ENCODE assay signal across 8 mouse cellular contexts in the genomic region with DNA sequence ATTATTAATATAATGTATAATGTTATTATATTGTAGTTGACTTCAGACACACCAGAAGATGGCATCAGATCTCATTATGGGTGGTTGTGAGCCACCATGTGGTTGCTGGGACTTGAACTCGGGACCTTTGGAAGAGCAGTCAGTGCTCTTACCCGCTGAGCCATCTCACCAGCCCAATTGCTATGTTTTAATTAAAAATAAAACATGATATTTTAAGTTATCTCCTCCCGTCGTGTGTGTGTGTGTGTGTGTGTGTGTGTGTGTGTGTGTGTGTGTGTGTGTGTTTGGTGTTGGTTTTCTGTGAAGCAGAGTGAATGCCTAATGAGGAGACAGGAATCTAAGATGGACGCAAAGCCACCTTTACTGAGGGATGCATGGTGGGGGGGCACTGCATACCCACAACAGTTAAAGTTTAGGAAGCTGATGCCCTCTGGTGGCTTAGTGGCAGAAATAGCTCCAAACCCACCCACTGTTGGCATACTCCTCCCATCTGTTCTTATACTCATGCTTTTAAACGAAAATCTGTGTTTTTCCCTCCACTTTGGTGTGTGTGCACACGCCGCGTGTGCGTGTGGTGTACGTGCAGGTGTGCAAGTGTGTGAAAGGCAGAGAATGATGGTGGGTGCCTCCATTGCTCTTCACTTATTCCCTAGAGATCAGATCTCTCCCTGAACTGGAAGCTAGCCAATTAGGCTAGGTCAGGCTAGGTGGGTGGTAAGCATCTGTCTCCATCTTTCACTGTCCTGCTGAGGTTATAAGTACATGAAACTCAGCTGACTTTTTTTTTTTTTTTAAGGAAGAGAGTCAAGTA. TPM values are rescaled to one million over a fixed set of nuclear protein-coding genes. Genes with fewer than 3 reads are reported as not detected.
DNase-seq lines count a peak whose midpoint lies in the region; ATAC-seq and TF ChIP-seq lines count a peak whose summit lies in the region.

No protein-coding gene starts in this region.

- H3K9ac ChIP-seq in hindbrain, embryonic 12.5 days = no peak overlapping the region
- no peak overlapping the region for H3K9ac ChIP-seq in lung, postnatal 0 days (replicated peaks; ENCODE audit: low read depth)

- TF ChIP-seq EP300 in lung, postnatal 0 days (IDR thresholded peaks at IDR 0.05) = peak; percentile 48

- peak; percentile 67 for ATAC-seq in hindbrain, embryonic 12.5 days (ENCODE audit: low FRiP score)
- ATAC-seq in lung, postnatal 0 days = peak; percentile 85

- peak; percentile 72 for DNase-seq in MN1 (ENCODE audit: low spot score)
- DNase-seq in cerebellum, adult 8-10 months = peak; percentile 82
- DNase-seq in forelimb bud, embryonic 11.5 days (ENCODE audit: low read depth, low spot score) = peak; percentile 83
- peak; percentile 77 for DNase-seq in layer of hippocampus, adult 9-10 months (ENCODE audit: low spot score)
- DNase-seq in lung, postnatal 0 days (ENCODE audit: low spot score) = peak; percentile 95
- DNase-seq in ovary, postnatal 36 days (ENCODE audit: low spot score) = peak; percentile 56
- DNase-seq in thymus, postnatal 36 days = peak; percentile 69 to 75

- H3K27me3 ChIP-seq in hindbrain, embryonic 12.5 days = no peaks in the 10 kb centered on the region
- H3K27me3 ChIP-seq in lung, postnatal 0 days (replicated peaks; ENCODE audit: insufficient read depth, low read length) = no peaks in the 10 kb centered on the region

- H3K9me3 ChIP-seq in hindbrain, embryonic 12.5 days (replicated peaks) = no peaks in the 10 kb centered on the region
- H3K9me3 ChIP-seq in lung, postnatal 0 days (ENCODE audit: low read length) = no peaks in the 10 kb centered on the region

- WGBS in hindbrain, embryonic 12.5 days = 29% methylated on average over 11 of the region's 11 CpGs
- 33% methylated on average over 11 of the region's 11 CpGs for WGBS in lung, postnatal 0 days

- no peaks in the 10 kb centered on the region for H3K36me3 ChIP-seq in hindbrain, embryonic 12.5 days
- no peaks in the 10 kb centered on the region for H3K36me3 ChIP-seq in lung, postnatal 0 days (ENCODE audit: insufficient read depth, low read length)

- H3K4me2 ChIP-seq in hindbrain, embryonic 12.5 days (replicated peaks) = no peak overlapping the region; the same call in 1 of the 2 replicates
- H3K4me2 ChIP-seq in lung, postnatal 0 days (replicated peaks; ENCODE audit: low read depth, low read length) = 0 out of 2 replicates have a peak overlapping the region, but pooled peaks have one; percentile 22

- H3K4me1 ChIP-seq in hindbrain, embryonic 12.5 days = peaks cover 3% of the 10 kb centered on the region; the same call in 1 of the 2 replicates
- 0 out of 2 replicates have a peak, but pooled peaks cover 2% of the 10 kb centered on the region for H3K4me1 ChIP-seq in lung, postnatal 0 days (ENCODE audit: insufficient read depth, low read depth, low read length)

- H3K4me3 ChIP-seq in hindbrain, embryonic 12.5 days = no peak overlapping the region
- H3K4me3 ChIP-seq in lung, postnatal 0 days (ENCODE audit: low read depth, low read length) = no peak overlapping the region

- peak; percentile 91 for TF ChIP-seq CTCF in lung, postnatal 0 days (IDR thresholded peaks at IDR 0.05)

- no peak overlapping the region for H3K27ac ChIP-seq in hindbrain, embryonic 12.5 days
- H3K27ac ChIP-seq in lung, postnatal 0 days (ENCODE audit: low read length) = no peak overlapping the region

RNA-seq across cellular contexts. Expression of a gene that starts 18.6 kb away (rescaled TPM):
- polyA plus RNA-seq in hindbrain, embryonic 12.5 days (2016; fragmentation: Nextera tagmentation; extraction: Ambion mirVana) = 51.4 and 51.6 TPM in 2 replicates
- polyA plus RNA-seq in lung, postnatal 0 days (2015; fragmentation: Nextera tagmentation; extraction: Ambion mirVana) = 29.4 and 34.9 TPM in 2 replicates

RNA-seq across cellular contexts. Expression of a gene that starts 34.0 kb away (rescaled TPM):
- 13.2 and 14.8 TPM in 2 replicates for polyA plus RNA-seq in hindbrain, embryonic 12.5 days (2016; fragmentation: Nextera tagmentation; extraction: Ambion mirVana)
- polyA plus RNA-seq in lung, postnatal 0 days (2015; fragmentation: Nextera tagmentation; extraction: Ambion mirVana) = 96.5 and 101 TPM in 2 replicates

RNA-seq across cellular contexts. Expression of a gene that starts 36.6 kb away (rescaled TPM):
- 48.0 and 50.5 TPM in 2 replicates for polyA plus RNA-seq in hindbrain, embryonic 12.5 days (2016; fragmentation: Nextera tagmentation; extraction: Ambion mirVana)
- 16.3 and 16.5 TPM in 2 replicates for polyA plus RNA-seq in lung, postnatal 0 days (2015; fragmentation: Nextera tagmentation; extraction: Ambion mirVana)

RNA-seq across cellular contexts. Expression of a gene that starts 36.7 kb away (rescaled TPM):
- 94.0 and 103 TPM in 2 replicates for polyA plus RNA-seq in hindbrain, embryonic 12.5 days (2016; fragmentation: Nextera tagmentation; extraction: Ambion mirVana)
- 126 and 142 TPM in 2 replicates for polyA plus RNA-seq in lung, postnatal 0 days (2015; fragmentation: Nextera tagmentation; extraction: Ambion mirVana)
